Mouse (Mus musculus): ENCODE data around the gene C9. TPM values are rescaled to one million over a fixed set of nuclear protein-coding genes. Genes with fewer than 3 reads are reported as not detected.

Gene C9
- polyA plus RNA-seq, 1 experiment = not detected

GRCm38 (mm10) chr15:6517525-6517924 lies 72.4 kb downstream of the C9 start:
- H3K4me1 ChIP-seq (ENCODE audit: control insufficient read depth) = peaks cover 25% of the 10 kb centered on the region

GRCm38 (mm10) chr15:6519417-6520255 lies 74.5 kb downstream of the C9 start:
- no peak for TF ChIP-seq GATA1 (IDR thresholded peaks at IDR 0.05; ENCODE audit: low read length)
- no peak for TF ChIP-seq TAL1 (IDR thresholded peaks at IDR 0.05; ENCODE audit: low read length)
- Histone ChIP-seq H3K27me3 (ENCODE audit: control insufficient read depth) (no peaks in the 10 kb centered on the region), H3K9me3 (ENCODE audit: control insufficient read depth, low read length) (no peaks in the 10 kb centered on the region), H3K36me3 (ENCODE audit: control insufficient read depth) (no peaks in the 10 kb centered on the region), H3K4me3 (replicated peaks) (peak overlapping the region; percentile 36), H3K4me1 (ENCODE audit: control insufficient read depth) (peaks cover 36% of the 10 kb centered on the region)

More at GRCm38 (mm10) chr15:6517525-6517924, 72.4 kb downstream of the C9 start:
- TF ChIP-seq GATA1 (IDR thresholded peaks at IDR 0.05; ENCODE audit: low read length) = no peak
- TF ChIP-seq TAL1 (IDR thresholded peaks at IDR 0.05; ENCODE audit: low read length) = no peak
- H3K36me3 ChIP-seq (ENCODE audit: control insufficient read depth) = no peaks in the 10 kb centered on the region
- H3K27me3 ChIP-seq (ENCODE audit: control insufficient read depth) = no peaks in the 10 kb centered on the region
- no peak overlapping the region for H3K4me3 ChIP-seq (replicated peaks)
- no peaks in the 10 kb centered on the region for H3K9me3 ChIP-seq (ENCODE audit: control insufficient read depth, low read length)

GRCm38 (mm10) chr15:6520505-6521155 lies 75.5 kb downstream of the C9 start:
- H3K27me3 ChIP-seq (ENCODE audit: control insufficient read depth) = no peaks in the 10 kb centered on the region
- TF ChIP-seq GATA1 (IDR thresholded peaks at IDR 0.05; ENCODE audit: low read length) (no peak), TAL1 (IDR thresholded peaks at IDR 0.05; ENCODE audit: low read length) (no peak)
- peaks cover 44% of the 10 kb centered on the region for H3K4me1 ChIP-seq (ENCODE audit: control insufficient read depth)
- no peaks in the 10 kb centered on the region for H3K36me3 ChIP-seq (ENCODE audit: control insufficient read depth)
- peak overlapping the region; percentile 36 for H3K4me3 ChIP-seq (replicated peaks)
- H3K9me3 ChIP-seq (ENCODE audit: control insufficient read depth, low read length) = no peaks in the 10 kb centered on the region

- peaks cover 44% of the 10 kb centered on the region for H3K4me1 ChIP-seq (ENCODE audit: control insufficient read depth)
- no peaks in the 10 kb centered on the region for H3K9me3 ChIP-seq (ENCODE audit: control insufficient read depth, low read length)
- no peaks in the 10 kb centered on the region for H3K27me3 ChIP-seq (ENCODE audit: control insufficient read depth)
- peak within 1 kb of the TSS; percentile 55 for H3K4me3 ChIP-seq (replicated peaks)
- TF ChIP-seq TAL1 (IDR thresholded peaks at IDR 0.05; ENCODE audit: low read length) (no peak), GATA1 (IDR thresholded peaks at IDR 0.05; ENCODE audit: low read length) (no peak)
- no peaks in the 10 kb centered on the region for H3K36me3 ChIP-seq (ENCODE audit: control insufficient read depth)
Observed at GRCm38 (mm10) chr15:6522653-6523167, 77.6 kb downstream of the C9 start, which contains the start of gene Fyb. Gene Fyb, plus strand, starts transcription at chr15:6522853.

- peaks cover 40% of the 10 kb centered on the region for H3K4me1 ChIP-seq (ENCODE audit: control insufficient read depth)
- TF ChIP-seq TAL1 (IDR thresholded peaks at IDR 0.05; ENCODE audit: low read length) (no peak), GATA1 (IDR thresholded peaks at IDR 0.05; ENCODE audit: low read length) (no peak)
Observed at GRCm38 (mm10) chr15:6524801-6525200, 79.7 kb downstream of the C9 start.

GRCm38 (mm10) chr15:6525386-6525785 lies 80.3 kb downstream of the C9 start:
- H3K36me3 ChIP-seq (ENCODE audit: control insufficient read depth) = no peaks in the 10 kb centered on the region
- H3K4me3 ChIP-seq (replicated peaks) = no peak overlapping the region
- H3K4me1 ChIP-seq (ENCODE audit: control insufficient read depth) = peaks cover 34% of the 10 kb centered on the region
- H3K27me3 ChIP-seq (ENCODE audit: control insufficient read depth) = no peaks in the 10 kb centered on the region
- TF ChIP-seq GATA1 (IDR thresholded peaks at IDR 0.05; ENCODE audit: low read length) = no peak
- no peaks in the 10 kb centered on the region for H3K9me3 ChIP-seq (ENCODE audit: control insufficient read depth, low read length)

More at GRCm38 (mm10) chr15:6524801-6525200, 79.7 kb downstream of the C9 start:
- Histone ChIP-seq H3K36me3 (ENCODE audit: control insufficient read depth) (no peaks in the 10 kb centered on the region), H3K4me3 (replicated peaks) (no peak overlapping the region), H3K27me3 (ENCODE audit: control insufficient read depth) (no peaks in the 10 kb centered on the region), H3K9me3 (ENCODE audit: control insufficient read depth, low read length) (no peaks in the 10 kb centered on the region)

GRCm38 (mm10) chr15:6533858-6534343 lies 88.8 kb downstream of the C9 start:
- no peak overlapping the region for H3K4me3 ChIP-seq (replicated peaks)
- peaks cover 3% of the 10 kb centered on the region for H3K4me1 ChIP-seq (ENCODE audit: control insufficient read depth)
- no peaks in the 10 kb centered on the region for H3K27me3 ChIP-seq (ENCODE audit: control insufficient read depth)
- TF ChIP-seq TAL1 (IDR thresholded peaks at IDR 0.05; ENCODE audit: low read length) (no peak), GATA1 (IDR thresholded peaks at IDR 0.05; ENCODE audit: low read length) (no peak)
- peaks cover 3% of the 10 kb centered on the region; the same call in 1 of the 2 replicates for H3K9me3 ChIP-seq (ENCODE audit: control insufficient read depth, low read length)
- H3K36me3 ChIP-seq (ENCODE audit: control insufficient read depth) = no peaks in the 10 kb centered on the region

- TF ChIP-seq GATA1 (IDR thresholded peaks at IDR 0.05; ENCODE audit: low read length) (no peak), TAL1 (IDR thresholded peaks at IDR 0.05; ENCODE audit: low read length) (no peak)
- Histone ChIP-seq H3K4me1 (ENCODE audit: control insufficient read depth) (peaks cover 3% of the 10 kb centered on the region), H3K4me3 (replicated peaks) (no peak overlapping the region), H3K36me3 (ENCODE audit: control insufficient read depth) (no peaks in the 10 kb centered on the region), H3K9me3 (ENCODE audit: control insufficient read depth, low read length) (peaks cover 3% of the 10 kb centered on the region; the same call in 1 of the 2 replicates), H3K27me3 (ENCODE audit: control insufficient read depth) (no peaks in the 10 kb centered on the region)
Observed at GRCm38 (mm10) chr15:6534592-6534991, 89.5 kb downstream of the C9 start.

All from erythroblast, embryonic 14.5 days (primary cell).